Mouse (Mus musculus) olfactory bulb, adult 2 months (tissue): ENCODE data around the gene Gm7579. TPM values are rescaled to one million over a fixed set of nuclear protein-coding genes. Genes with fewer than 3 reads are reported as not detected.
A peak's percentile ranks its signal among the peaks of the same experiment; 100 is the strongest.
"Not testable (repeated sequence)": the region's sequence is repeated elsewhere in the genome, so short reads cannot be mapped to it uniquely, and the experiment has no call there.

ENCODE experiments used
- H3K27ac ChIP-seq: fragments of 200-500 bp; 2 replicates; pipeline ENCODE4 v1.5.1; 2012; ENCODE audit warnings: low read depth, low read length; ENCODE audit not compliant: insufficient read depth
- H3K4me1 ChIP-seq: fragments of 200-500 bp; 2 replicates; pipeline ENCODE4 v1.6.1; 2012; ENCODE audit warnings: low read length; ENCODE audit not compliant: control insufficient read depth, insufficient read depth
- H3K4me3 ChIP-seq: fragments of 200-500 bp; 2 replicates; pipeline ENCODE4 v1.5.1; 2012; ENCODE audit warnings: mild to moderate bottlenecking, low read depth, low read length, moderate library complexity; ENCODE audit not compliant: insufficient read depth
- CTCF ChIP-seq: fragments of 200-500 bp; IDR thresholded peaks from 2 replicates; pipeline ENCODE4 v1.5.1; 2012; ENCODE audit warnings: low read depth, mild to moderate bottlenecking, low read length, moderate library complexity; ENCODE audit not compliant: insufficient read depth
- POLR2A ChIP-seq: fragments of 200-500 bp; IDR thresholded peaks from 2 replicates; pipeline ENCODE4 v1.6.1; 2012; ENCODE audit warnings: mild to moderate bottlenecking, low read depth, low read length, moderate library complexity; ENCODE audit not compliant: insufficient read depth
- WGBS: fragments of 180-500 bp; shearing (Covaris S2); methylation state at CpG from one replicate; pipeline ENCODE4 v1.1.7; 2018; 5-methylcytosine and 5-hydroxymethylcytosine counted together
- polyA plus RNA-seq: library from polyadenylated mRNA; stranded (reverse); fragments of >200 nt; gene quantifications from 2 replicates; pipeline ENCODE4 v1.2.4, GENCODE M21; 2012; ENCODE audit warnings: low replicate concordance; ENCODE audit not compliant: missing spikeins, insufficient read depth, insufficient read length

Gm7579 gene
- polyA plus RNA-seq, 1 experiment, result not detected

DNA sequence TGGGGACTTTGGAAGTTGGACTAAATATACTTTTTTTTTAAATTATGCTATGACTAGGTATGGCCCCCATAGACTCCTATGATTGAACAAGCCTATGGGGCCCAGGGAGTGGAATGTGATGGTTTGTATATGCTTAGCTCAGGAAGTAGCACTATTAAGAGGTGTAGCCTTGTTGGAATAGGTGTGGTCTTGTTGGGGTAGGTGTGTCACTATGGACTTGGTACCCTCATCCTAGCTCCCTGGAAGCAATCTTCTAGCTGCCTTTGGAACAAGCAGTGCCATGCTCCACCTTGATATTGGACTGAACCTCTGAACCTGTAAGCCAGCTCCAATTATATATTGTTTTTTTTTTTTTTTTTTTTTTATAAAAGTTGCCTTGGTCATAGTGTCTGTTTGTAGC is 6.2 kb upstream of the Gm7579 start:
- no peak overlapping the region for H3K4me3 ChIP-seq
- no peak for TF ChIP-seq POLR2A
- TF ChIP-seq CTCF, result no peak
- no peaks in the 10 kb centered on the region for H3K4me1 ChIP-seq
- H3K27ac ChIP-seq, result no peak overlapping the region

DNA sequence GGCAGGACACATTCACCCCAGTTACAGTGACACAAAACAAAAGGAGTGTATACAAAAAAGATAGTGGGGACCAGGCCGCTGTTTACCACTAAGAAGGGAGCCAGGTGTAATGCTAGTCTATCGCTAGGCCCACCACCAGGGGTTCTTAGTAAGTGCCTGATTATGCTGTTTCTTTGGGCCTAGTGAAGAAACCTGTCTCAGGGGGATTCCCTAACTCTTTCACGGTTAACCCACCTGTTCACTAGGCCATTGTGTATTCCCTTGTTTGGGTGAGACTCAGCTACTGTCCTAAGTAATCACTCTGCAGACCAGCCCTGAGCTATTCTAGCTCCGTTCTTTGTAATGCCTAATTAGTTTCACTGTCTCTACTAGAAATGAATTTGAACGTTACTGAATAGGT is 4.8 kb upstream of the Gm7579 start:
- not testable (repeated sequence) for H3K4me1 ChIP-seq, H3K27ac ChIP-seq, H3K4me3 ChIP-seq
- 88% methylated on average over 5 of the region's 5 CpGs for WGBS

DNA sequence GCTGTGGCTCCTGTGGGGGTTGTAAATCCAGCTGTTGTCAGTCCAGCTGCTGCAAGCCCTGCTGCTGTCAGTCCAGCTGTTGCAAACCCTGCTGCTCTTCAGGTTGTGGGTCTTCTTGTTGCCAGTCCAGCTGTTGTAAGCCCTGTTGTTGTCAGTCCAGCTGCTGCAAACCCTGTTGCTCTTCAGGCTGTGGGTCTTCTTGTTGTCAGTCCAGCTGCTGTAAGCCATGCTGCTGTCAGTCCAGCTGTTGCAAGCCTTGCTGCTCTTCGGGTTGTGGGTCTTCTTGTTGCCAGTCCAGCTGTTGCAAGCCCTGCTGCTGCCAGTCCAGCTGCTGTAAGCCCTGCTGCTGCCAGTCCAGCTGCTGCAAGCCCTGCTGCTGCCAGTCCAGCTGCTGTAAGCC is 477 bp downstream of the Gm7579 start:
- not testable (repeated sequence) for H3K4me1 ChIP-seq, H3K27ac ChIP-seq, H3K4me3 ChIP-seq
- WGBS, result 57% methylated on average over 1 of the region's 1 CpGs

DNA sequence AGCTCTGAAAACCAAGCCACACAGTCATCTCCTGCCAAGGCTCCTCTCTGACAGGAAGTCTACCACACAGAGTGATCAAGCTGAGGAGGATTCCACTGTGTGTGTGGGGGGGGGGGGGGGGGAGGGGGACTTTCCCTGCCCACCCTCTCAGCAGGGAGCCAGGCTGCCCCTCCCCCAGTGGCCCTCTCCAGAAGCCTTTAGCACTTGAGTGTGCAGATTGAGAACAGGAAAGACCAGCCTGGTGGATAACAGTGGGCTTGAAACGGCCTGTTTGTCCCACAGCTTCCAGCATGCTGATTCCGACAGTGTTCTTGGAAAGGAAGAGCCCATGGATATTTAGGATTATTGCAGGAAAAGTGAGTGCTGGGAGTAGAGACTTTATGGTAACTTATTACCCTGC is 12.9 kb downstream of the Gm7579 start:
- H3K4me3 ChIP-seq, result no peak overlapping the region
- WGBS, result 72% methylated on average over 2 of the region's 2 CpGs
- no peak overlapping the region for H3K27ac ChIP-seq
- H3K4me1 ChIP-seq, result no peaks in the 10 kb centered on the region
- TF ChIP-seq CTCF, result no peak
- no peak for TF ChIP-seq POLR2A

DNA sequence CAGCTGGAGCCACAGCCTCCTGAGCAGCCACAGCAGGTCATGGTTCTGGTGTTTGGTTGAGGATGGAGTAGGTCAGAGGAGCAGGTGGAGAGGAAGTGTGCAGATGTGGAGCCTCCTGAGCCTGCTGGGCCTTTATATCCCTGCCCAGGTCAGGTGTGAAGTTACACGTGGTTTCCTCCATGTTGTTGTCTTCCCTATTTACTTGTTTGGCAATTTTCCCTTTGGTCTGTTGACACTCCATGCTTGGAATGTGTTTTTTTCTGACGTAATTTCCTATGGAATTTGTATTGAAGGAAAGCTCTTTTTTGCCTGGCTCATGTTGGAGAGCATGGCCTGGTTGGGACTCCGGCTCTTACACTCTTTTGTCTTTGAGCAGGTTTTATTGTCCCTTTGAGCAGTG is 18.2 kb downstream of the Gm7579 start, which contains the start of gene Krtap5-5:
Gene Krtap5-5, minus strand, starts transcription at position 101 of the 400 bp plus-strand sequence.
- 62% methylated on average over 3 of the region's 3 CpGs for WGBS
- not testable (repeated sequence) for H3K27ac ChIP-seq, H3K4me1 ChIP-seq, H3K4me3 ChIP-seq

DNA sequence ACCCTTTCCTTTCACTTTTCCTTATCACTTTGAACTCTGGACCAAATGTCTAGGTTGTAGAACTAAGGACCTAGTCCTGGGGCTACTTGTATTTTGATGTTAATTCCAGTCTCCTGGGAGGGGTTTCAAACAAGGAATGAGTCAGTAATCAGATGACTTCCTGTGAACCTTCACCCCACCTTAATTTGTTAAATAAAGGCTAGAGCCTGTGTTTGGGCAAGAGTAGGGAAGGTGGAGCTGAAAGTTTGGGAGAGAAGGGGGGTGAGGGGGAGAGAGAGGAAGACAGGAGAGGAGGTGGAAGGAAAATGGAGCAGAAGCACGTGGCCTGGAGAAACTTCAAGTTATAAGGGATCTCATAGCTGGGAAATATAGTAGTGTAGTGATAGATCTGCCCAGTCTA is 19.9 kb downstream of the Gm7579 start:
- Histone ChIP-seq H3K4me3 (no peak overlapping the region), H3K27ac (no peak overlapping the region), H3K4me1 (no peaks in the 10 kb centered on the region)
- 38% methylated on average over 1 of the region's 1 CpGs for WGBS
- TF ChIP-seq POLR2A (no peak), CTCF (no peak)

GRCm38 (mm10) chr7:142240978-142241377 is 29.3 kb downstream of the Gm7579 start, which contains the start of gene Gm40460:
Gm40460 (minus strand) TSS chr7:142241078.
- TF ChIP-seq POLR2A, result no peak
- no peak for TF ChIP-seq CTCF
- 56% methylated on average over 2 of the region's 2 CpGs for WGBS
- H3K4me3 ChIP-seq, result no peak within 1 kb of the TSS
- no peaks in the 10 kb centered on the region for H3K4me1 ChIP-seq
- no peak within 1 kb of the TSS for H3K27ac ChIP-seq

DNA sequence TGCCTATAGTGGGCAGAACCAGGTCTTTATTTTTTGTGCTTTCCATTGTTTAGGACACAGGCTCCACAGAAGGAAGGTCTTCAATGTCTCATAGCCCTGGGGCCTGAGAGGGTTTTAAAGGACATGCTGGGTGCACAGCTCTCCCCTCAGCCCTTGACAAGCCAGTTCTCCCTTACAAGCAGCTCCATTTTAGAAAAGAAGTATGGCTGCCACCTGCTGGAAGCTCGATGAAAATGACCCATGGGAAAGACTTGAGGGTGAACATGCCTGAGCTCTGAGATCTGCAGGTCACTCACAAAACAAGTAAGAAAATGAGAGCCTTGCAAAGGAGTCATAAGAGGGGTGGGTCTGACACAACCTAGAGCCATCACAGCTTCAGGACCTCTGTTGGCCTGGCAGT is 38.2 kb downstream of the Gm7579 start:
- H3K4me3 ChIP-seq, result no peak overlapping the region
- WGBS, result 0% methylated on average over 1 of the region's 1 CpGs
- H3K4me1 ChIP-seq, result no peaks in the 10 kb centered on the region
- H3K27ac ChIP-seq, result no peak overlapping the region
- TF ChIP-seq POLR2A, result no peak
- TF ChIP-seq CTCF, result no peak

DNA sequence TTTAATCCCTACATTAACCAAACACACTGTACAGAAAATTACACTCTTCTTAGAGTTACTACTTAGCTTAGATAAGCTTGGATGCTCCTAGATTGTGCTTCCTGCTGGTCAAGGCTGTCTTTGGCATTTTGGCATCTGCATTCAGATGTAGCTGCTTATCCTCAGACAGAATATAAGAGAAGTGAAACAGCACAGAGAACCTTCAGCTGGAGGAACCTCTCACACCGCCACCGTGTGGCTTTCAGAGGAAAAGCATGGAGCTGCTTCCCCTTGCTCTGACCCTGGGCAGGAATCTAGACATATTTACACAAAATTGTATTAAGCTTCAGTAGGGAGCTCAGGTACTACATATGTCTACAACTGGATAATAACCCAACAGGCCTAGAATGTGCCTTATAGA is 43.9 kb downstream of the Gm7579 start:
- TF ChIP-seq CTCF (peak; percentile 34; the same call in 1 of the 2 replicates), POLR2A (no peak)
- 2% methylated on average over 2 of the region's 2 CpGs for WGBS
- no peak overlapping the region for H3K4me3 ChIP-seq
- H3K27ac ChIP-seq, result no peak overlapping the region
- H3K4me1 ChIP-seq, result no peaks in the 10 kb centered on the region

DNA sequence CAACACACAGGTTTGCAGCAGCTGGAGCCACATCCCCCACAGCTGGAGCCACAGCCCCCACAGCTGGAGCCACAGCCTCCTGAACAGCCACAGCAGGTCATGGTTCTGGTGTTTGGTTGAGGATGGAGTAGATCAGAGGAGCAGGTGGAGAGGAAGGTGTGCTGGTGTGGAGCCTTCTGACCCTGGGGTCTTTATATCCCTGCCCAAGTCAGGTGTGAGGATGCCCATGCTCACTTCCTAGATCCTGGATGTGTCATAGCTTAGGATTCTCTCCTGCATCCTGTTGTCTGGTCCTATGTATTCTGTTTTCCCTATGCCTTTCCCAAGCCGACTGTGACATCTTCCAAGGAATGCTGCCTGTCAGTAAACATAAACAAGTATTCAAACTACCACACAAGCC is 46.6 kb downstream of the Gm7579 start, which contains the start of gene Gm2431:
Gene Gm2431, minus strand, starts transcription at position 101 of the 400 bp plus-strand sequence.
- WGBS, result 69% methylated on average over 1 of the region's 1 CpGs
- not testable (repeated sequence) for H3K4me3 ChIP-seq, H3K27ac ChIP-seq, H3K4me1 ChIP-seq

Other genes starting within 250 kb of the Gm7579 start
- not detected in 2 replicates for gene Mob2, start 150.8 kb upstream of the Gm7579 start, polyA plus RNA-seq
- gene Dusp8, start 116.0 kb upstream of the Gm7579 start, polyA plus RNA-seq, result not detected in 2 replicates
- not detected in 2 replicates for gene Gm45618, start 91.1 kb upstream of the Gm7579 start, polyA plus RNA-seq
- not detected in 2 replicates for gene Gm39115, start 75.8 kb upstream of the Gm7579 start, polyA plus RNA-seq
- gene Gm45337, start 67.3 kb upstream of the Gm7579 start, polyA plus RNA-seq, result not detected in 2 replicates
- gene Gm29735, start 54.7 kb upstream of the Gm7579 start, polyA plus RNA-seq, result not detected in 2 replicates
- gene Gm4553, start 46.1 kb upstream of the Gm7579 start, polyA plus RNA-seq, result not detected in 2 replicates
- gene Krtap5-2, start 35.9 kb upstream of the Gm7579 start, polyA plus RNA-seq, result not detected in 2 replicates
- not detected in 2 replicates for gene Gm10153, start 21.5 kb upstream of the Gm7579 start, polyA plus RNA-seq
- not detected in 2 replicates for gene Krtap5-3, start 10.5 kb upstream of the Gm7579 start, polyA plus RNA-seq
- not detected in 2 replicates for gene Krtap5-5, start 18.1 kb downstream of the Gm7579 start, polyA plus RNA-seq
- not detected in 2 replicates for gene Gm40460, start 29.2 kb downstream of the Gm7579 start, polyA plus RNA-seq
- not detected in 2 replicates for gene Gm2431, start 46.5 kb downstream of the Gm7579 start, polyA plus RNA-seq
- gene Gm4559, start 62.5 kb downstream of the Gm7579 start, polyA plus RNA-seq, result not detected in 2 replicates
- not detected in 2 replicates for gene Krtap5-1, start 85.3 kb downstream of the Gm7579 start, polyA plus RNA-seq
- gene Krtap5-4, start 91.7 kb downstream of the Gm7579 start, polyA plus RNA-seq, result not detected in 2 replicates
- not detected in 2 replicates for gene Ifitm10, start 161.9 kb downstream of the Gm7579 start, polyA plus RNA-seq
- gene Gm49369, start 170.8 kb downstream of the Gm7579 start, polyA plus RNA-seq, result not detected in 2 replicates
- 266 and 290 TPM in 2 replicates for gene Ctsd, start 176.2 kb downstream of the Gm7579 start, polyA plus RNA-seq
- gene Syt8, start 223.0 kb downstream of the Gm7579 start, polyA plus RNA-seq, result not detected in 2 replicates
- not detected in 2 replicates for gene Tnni2, start 229.9 kb downstream of the Gm7579 start, polyA plus RNA-seq
- not detected in 2 replicates for gene Lsp1, start 248.9 kb downstream of the Gm7579 start, polyA plus RNA-seq